Mouse (Mus musculus): ENCODE results near the gene Gorab. TPM values are rescaled to one million over a fixed set of nuclear protein-coding genes. Genes with fewer than 3 reads are reported as not detected.

Gene Gorab
- polyA plus RNA-seq, 1 experiment, result 2.2 TPM

GRCm38 (mm10) chr1:163380591-163380990, 22.9 kb downstream of the Gorab start:
- TF ChIP-seq POLR2A (IDR thresholded peaks at IDR 0.05; ENCODE audit: control insufficient read depth, extremely low read depth, insufficient read depth, low read length, poor library complexity), result no peak
- TF ChIP-seq CTCF (IDR thresholded peaks at IDR 0.05; ENCODE audit: borderline replicate concordance, control insufficient read depth, extremely low read depth, insufficient read depth, low read length, poor library complexity), result no peak
- Histone ChIP-seq H3K4me1 (replicated peaks; ENCODE audit: control insufficient read depth, insufficient read depth, low read length) (no peaks in the 10 kb centered on the region), H3K27ac (ENCODE audit: control insufficient read depth, insufficient read depth, low read length) (no peak overlapping the region), H3K4me3 (ENCODE audit: control insufficient read depth, insufficient read depth, low read length) (no peak overlapping the region), H3K36me3 (ENCODE audit: control insufficient read depth, insufficient read depth, low read length) (peaks cover 3% of the 10 kb centered on the region), H3K27me3 (ENCODE audit: control insufficient read depth, insufficient read depth, low read length) (no peaks in the 10 kb centered on the region)
- DNase-seq, result no peak
- WGBS, result 92% methylated on average over 1 of the region's 1 CpGs

- Histone ChIP-seq H3K27ac (ENCODE audit: control insufficient read depth, insufficient read depth, low read length) (no peak overlapping the region), H3K4me3 (ENCODE audit: control insufficient read depth, insufficient read depth, low read length) (no peak overlapping the region), H3K36me3 (ENCODE audit: control insufficient read depth, insufficient read depth, low read length) (no peaks in the 10 kb centered on the region), H3K4me1 (replicated peaks; ENCODE audit: control insufficient read depth, insufficient read depth, low read length) (no peaks in the 10 kb centered on the region), H3K27me3 (ENCODE audit: control insufficient read depth, insufficient read depth, low read length) (no peaks in the 10 kb centered on the region)
- WGBS, result 84% methylated on average over 4 of the region's 4 CpGs
- no peak for DNase-seq
- TF ChIP-seq POLR2A (IDR thresholded peaks at IDR 0.05; ENCODE audit: control insufficient read depth, extremely low read depth, insufficient read depth, low read length, poor library complexity), result no peak
- no peak for TF ChIP-seq CTCF (IDR thresholded peaks at IDR 0.05; ENCODE audit: borderline replicate concordance, control insufficient read depth, extremely low read depth, insufficient read depth, low read length, poor library complexity)
Observed at GRCm38 (mm10) chr1:163380072-163380471, 23.4 kb downstream of the Gorab start.

- Histone ChIP-seq H3K27ac (ENCODE audit: control insufficient read depth, insufficient read depth, low read length) (no peak overlapping the region), H3K36me3 (ENCODE audit: control insufficient read depth, insufficient read depth, low read length) (no peaks in the 10 kb centered on the region), H3K27me3 (ENCODE audit: control insufficient read depth, insufficient read depth, low read length) (no peaks in the 10 kb centered on the region), H3K4me1 (replicated peaks; ENCODE audit: control insufficient read depth, insufficient read depth, low read length) (no peaks in the 10 kb centered on the region), H3K4me3 (ENCODE audit: control insufficient read depth, insufficient read depth, low read length) (no peak overlapping the region)
- DNase-seq, result no peak
- TF ChIP-seq CTCF (IDR thresholded peaks at IDR 0.05; ENCODE audit: borderline replicate concordance, control insufficient read depth, extremely low read depth, insufficient read depth, low read length, poor library complexity), result no peak
- no peak for TF ChIP-seq POLR2A (IDR thresholded peaks at IDR 0.05; ENCODE audit: control insufficient read depth, extremely low read depth, insufficient read depth, low read length, poor library complexity)
- 89% methylated on average over 6 of the region's 6 CpGs for WGBS
Observed at GRCm38 (mm10) chr1:163377924-163378323, 25.5 kb downstream of the Gorab start.

- H3K4me1 ChIP-seq (replicated peaks; ENCODE audit: control insufficient read depth, insufficient read depth, low read length), result no peaks in the 10 kb centered on the region
- 89% methylated on average over 6 of the region's 6 CpGs for WGBS
- no peak overlapping the region for H3K27ac ChIP-seq (ENCODE audit: control insufficient read depth, insufficient read depth, low read length)
- no peak for DNase-seq
- TF ChIP-seq CTCF (IDR thresholded peaks at IDR 0.05; ENCODE audit: borderline replicate concordance, control insufficient read depth, extremely low read depth, insufficient read depth, low read length, poor library complexity) (no peak), POLR2A (IDR thresholded peaks at IDR 0.05; ENCODE audit: control insufficient read depth, extremely low read depth, insufficient read depth, low read length, poor library complexity) (no peak)
- no peaks in the 10 kb centered on the region for H3K36me3 ChIP-seq (ENCODE audit: control insufficient read depth, insufficient read depth, low read length)
- no peaks in the 10 kb centered on the region for H3K27me3 ChIP-seq (ENCODE audit: control insufficient read depth, insufficient read depth, low read length)
- H3K4me3 ChIP-seq (ENCODE audit: control insufficient read depth, insufficient read depth, low read length), result no peak overlapping the region
Observed at GRCm38 (mm10) chr1:163376818-163377581, 26.5 kb downstream of the Gorab start.

GRCm38 (mm10) chr1:163374455-163374854, 29.0 kb downstream of the Gorab start:
- Histone ChIP-seq H3K27me3 (ENCODE audit: control insufficient read depth, insufficient read depth, low read length) (no peaks in the 10 kb centered on the region), H3K27ac (ENCODE audit: control insufficient read depth, insufficient read depth, low read length) (no peak overlapping the region), H3K4me3 (ENCODE audit: control insufficient read depth, insufficient read depth, low read length) (no peak overlapping the region), H3K4me1 (replicated peaks; ENCODE audit: control insufficient read depth, insufficient read depth, low read length) (no peaks in the 10 kb centered on the region), H3K36me3 (ENCODE audit: control insufficient read depth, insufficient read depth, low read length) (no peaks in the 10 kb centered on the region)
- DNase-seq, result no peak
- TF ChIP-seq CTCF (IDR thresholded peaks at IDR 0.05; ENCODE audit: borderline replicate concordance, control insufficient read depth, extremely low read depth, insufficient read depth, low read length, poor library complexity), result no peak
- no peak for TF ChIP-seq POLR2A (IDR thresholded peaks at IDR 0.05; ENCODE audit: control insufficient read depth, extremely low read depth, insufficient read depth, low read length, poor library complexity)
- WGBS, result 57% methylated on average over 5 of the region's 5 CpGs

- no peaks in the 10 kb centered on the region for H3K36me3 ChIP-seq (ENCODE audit: control insufficient read depth, insufficient read depth, low read length)
- H3K27ac ChIP-seq (ENCODE audit: control insufficient read depth, insufficient read depth, low read length), result no peak overlapping the region
Observed at GRCm38 (mm10) chr1:163362202-163362601, 41.3 kb downstream of the Gorab start.

More at GRCm38 (mm10) chr1:163362202-163362601, 41.3 kb downstream of the Gorab start:
- no peak for DNase-seq
- H3K27me3 ChIP-seq (ENCODE audit: control insufficient read depth, insufficient read depth, low read length), result no peaks in the 10 kb centered on the region
- TF ChIP-seq CTCF (IDR thresholded peaks at IDR 0.05; ENCODE audit: borderline replicate concordance, control insufficient read depth, extremely low read depth, insufficient read depth, low read length, poor library complexity) (no peak), POLR2A (IDR thresholded peaks at IDR 0.05; ENCODE audit: control insufficient read depth, extremely low read depth, insufficient read depth, low read length, poor library complexity) (no peak)
- no peaks in the 10 kb centered on the region for H3K4me1 ChIP-seq (replicated peaks; ENCODE audit: control insufficient read depth, insufficient read depth, low read length)
- WGBS, result 89% methylated on average over 8 of the region's 8 CpGs
- H3K4me3 ChIP-seq (ENCODE audit: control insufficient read depth, insufficient read depth, low read length), result no peak overlapping the region

Measured in thymus, adult 2 months (tissue).